Mouse (Mus musculus) MEL (cell line): ENCODE measurements around the gene Galnt18.

Source experiments
- CTCF ChIP-seq, 3 experiments: IDR thresholded peaks in 2 of 3; conservative IDR thresholded peaks in 1 of 3; 2 replicates each; pipeline ENCODE4 v1.5.1; 2011 to 2012; ENCODE audit warnings: low read length in 3 of 3, low read depth in 2 of 3, mild to moderate bottlenecking in 2 of 3, improper control_type of control experiment in 1 of 3, inconsistent platforms in 1 of 3, mixed read lengths in 1 of 3, moderate library complexity in 1 of 3; ENCODE audit not compliant: control insufficient read depth in 1 of 3, insufficient read depth in 1 of 3, poor library complexity in 1 of 3, severe bottlenecking in 1 of 3
- ZKSCAN1 ChIP-seq: IDR thresholded peaks from 2 replicates; pipeline ENCODE4 v1.6.1; 2012; ENCODE audit warnings: low read depth, mild to moderate bottlenecking, inconsistent platforms, low read length, improper control_type of control experiment, moderate library complexity

GRCm38 (mm10) chr7:111606091-111606490 lies 173.7 kb downstream of the Galnt18 start:
- TF ChIP-seq ZKSCAN1 (no peak), CTCF (IDR thresholded peaks at IDR 0.05 in 2 of 3, conservative IDR thresholded peaks at IDR 0.05 in 1 of 3; ENCODE audit: control insufficient read depth in 1 of 3, insufficient read depth in 1 of 3, low read depth in 2 of 3, low read length in 3 of 3, poor library complexity in 1 of 3, severe bottlenecking in 1 of 3) (no peak)
